In the genomic region with DNA sequence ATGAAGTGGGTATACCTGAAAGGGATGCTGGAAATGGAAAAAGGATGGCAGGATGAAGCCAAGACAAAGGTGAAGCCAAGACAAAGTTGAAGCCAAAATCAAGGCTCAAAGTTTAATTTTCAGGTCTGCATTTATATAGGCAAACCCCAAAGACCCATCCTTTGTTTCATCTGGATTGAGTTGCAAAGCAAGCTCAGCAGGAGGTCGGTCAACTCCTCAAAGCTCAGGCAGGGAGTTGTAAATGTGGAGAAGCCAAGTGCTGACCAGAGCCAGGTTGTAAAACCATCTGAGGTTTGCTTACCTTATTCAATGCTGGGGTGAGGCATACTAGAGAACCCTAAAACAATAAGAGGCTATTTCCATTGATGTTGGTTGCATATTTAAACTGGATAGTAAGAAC, we compare ENCODE assay signal across 34 mouse cellular contexts. TPM values are rescaled to one million over a fixed set of nuclear protein-coding genes. Genes with fewer than 3 reads are reported as not detected.
"Had no signal": no experiment of that assay in that cellular context is flagged by ENCODE, and none has a peak within 500 bp of the region (broad histone marks: within the 10 kb centered on the region; RNA-seq: fewer than 3 reads in every experiment).

No protein-coding gene starts in this region.

- H3K27me3 ChIP-seq: liver, embryonic 13.5 days; liver, embryonic 15.5 days; neural tube, embryonic 12.5 days had no signal

- H3K9me3 ChIP-seq: limb, embryonic 10.5 days; limb, embryonic 12.5 days; limb, embryonic 13.5 days; limb, embryonic 15.5 days; liver, embryonic 12.5 days; liver, embryonic 13.5 days; liver, embryonic 15.5 days; lung, embryonic 15.5 days; megakaryocyte, embryonic 14.5 days; midbrain, embryonic 10.5 days; midbrain, embryonic 12.5 days; midbrain, embryonic 13.5 days; midbrain, embryonic 15.5 days; neural tube, embryonic 12.5 days had no signal

- DNase-seq: left cerebral cortex, postnatal 4 days; liver; liver, embryonic 13.5 days; liver, postnatal 0 days; lung, adult 18-20 months; lung, adult 2 months; lung, embryonic 14.5 days; lung, postnatal 10 days; lung, postnatal 14 days; lung, postnatal 36 days; lung, postnatal 4 days; midbrain, embryonic 14.5 days had no signal

- H3K4me3 ChIP-seq: limb, embryonic 10.5 days; limb, embryonic 12.5 days; limb, embryonic 13.5 days; limb, embryonic 15.5 days; liver, embryonic 12.5 days; liver, embryonic 13.5 days; liver, embryonic 15.5 days; lung, embryonic 15.5 days; megakaryocyte, embryonic 14.5 days; midbrain, embryonic 10.5 days; midbrain, embryonic 12.5 days; midbrain, embryonic 13.5 days; midbrain, embryonic 15.5 days; myocyte; neural tube, embryonic 12.5 days had no signal

- H3K9ac ChIP-seq: limb, embryonic 12.5 days; limb, embryonic 13.5 days; limb, embryonic 15.5 days; liver, embryonic 12.5 days; liver, embryonic 13.5 days; liver, embryonic 14.5 days; liver, embryonic 15.5 days; liver, postnatal 0 days; lung, embryonic 14.5 days; lung, embryonic 15.5 days; midbrain, embryonic 12.5 days; midbrain, embryonic 13.5 days; midbrain, embryonic 15.5 days; neural tube, embryonic 12.5 days had no signal

- ATAC-seq: liver, embryonic 12.5 days; liver, postnatal 0 days; lung, postnatal 0 days; midbrain, embryonic 13.5 days; midbrain, embryonic 15.5 days; midbrain, embryonic 16.5 days had no signal

- H3K36me3 ChIP-seq: limb, embryonic 10.5 days; limb, embryonic 12.5 days; limb, embryonic 13.5 days; limb, embryonic 15.5 days; liver, embryonic 12.5 days; liver, embryonic 13.5 days; liver, embryonic 15.5 days; lung, embryonic 15.5 days; midbrain, embryonic 10.5 days; midbrain, embryonic 12.5 days; midbrain, embryonic 13.5 days; midbrain, embryonic 15.5 days; neural tube, embryonic 12.5 days had no signal

- H3K4me2 ChIP-seq: limb, embryonic 12.5 days; limb, embryonic 13.5 days; limb, embryonic 15.5 days; liver, embryonic 11.5 days; liver, embryonic 12.5 days; liver, embryonic 13.5 days; liver, embryonic 15.5 days; lung, embryonic 14.5 days; lung, embryonic 15.5 days; midbrain, embryonic 11.5 days; midbrain, embryonic 12.5 days; midbrain, embryonic 13.5 days; midbrain, embryonic 15.5 days; neural tube, embryonic 12.5 days had no signal

- H3K4me1 ChIP-seq: limb, embryonic 12.5 days; limb, embryonic 13.5 days; lung, embryonic 15.5 days; midbrain, embryonic 12.5 days; neural tube, embryonic 12.5 days had no signal

- H3K27ac ChIP-seq: limb, embryonic 10.5 days; limb, embryonic 12.5 days; limb, embryonic 13.5 days; limb, embryonic 15.5 days; liver, embryonic 12.5 days; liver, embryonic 13.5 days; liver, embryonic 14.5 days; liver, embryonic 15.5 days; lung, embryonic 15.5 days; macrophage; midbrain, embryonic 10.5 days; midbrain, embryonic 12.5 days; midbrain, embryonic 13.5 days; midbrain, embryonic 15.5 days; neural tube, embryonic 12.5 days had no signal

RNA-seq across cellular contexts. Expression of a gene that starts 4.6 kb away (rescaled TPM):
- total RNA-seq: liver, adult 2 months; monocyte, adult 5-6 weeks had no signal
- polyA plus RNA-seq: liver, adult 2 months; macrophage had no signal
